Mouse (Mus musculus) bone marrow macrophage, adult 2 months (primary cell): ENCODE measurements around the gene Phf12.
"Not testable (repeated sequence)": the region's sequence is repeated elsewhere in the genome, so short reads cannot be mapped to it uniquely, and the experiment has no call there.

Experiments
- CTCF ChIP-seq: IDR thresholded peaks from 2 replicates; pipeline ENCODE4 v1.5.1; 2012; ENCODE audit warnings: low read depth, mild to moderate bottlenecking, low read length, moderate library complexity
- POLR2A ChIP-seq: IDR thresholded peaks from 2 replicates; pipeline ENCODE4 v1.6.1; 2012; ENCODE audit warnings: mild to moderate bottlenecking, low read depth, low read length, borderline replicate concordance

DNA sequence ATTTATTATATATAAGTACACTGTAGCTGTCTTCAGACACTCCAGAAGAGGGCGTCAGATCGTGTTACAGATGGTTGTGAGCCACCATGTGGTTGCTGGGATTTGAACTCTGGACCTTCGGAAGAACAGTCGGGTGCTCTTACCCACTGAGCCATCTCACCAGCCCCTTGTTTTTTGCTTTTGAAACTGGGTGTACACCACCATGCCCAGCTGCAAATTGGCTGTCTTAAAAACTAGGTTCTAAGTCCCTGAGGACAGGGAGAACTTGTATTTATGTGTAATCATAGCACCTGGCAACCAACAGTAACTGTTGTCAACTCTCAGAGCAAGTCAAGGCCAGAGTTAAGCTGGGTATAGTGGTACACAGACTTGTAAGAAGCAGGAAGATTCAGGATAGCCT lies 66.1 kb downstream of the Phf12 start:
- TF ChIP-seq CTCF, POLR2A: not testable (repeated sequence)
